Mouse (Mus musculus) heart, embryonic 14.5 days (tissue): ENCODE data around the gene Cdkn2d. TPM values are rescaled to one million over a fixed set of nuclear protein-coding genes. Genes with fewer than 3 reads are reported as not detected.
"Not testable (repeated sequence)": the region's sequence is repeated elsewhere in the genome, so short reads cannot be mapped to it uniquely, and the experiment has no call there.

Source experiments
- ATAC-seq: fragments of 200-750 bp; cut with Nextera tagmentation; 2 replicates; pipeline ENCODE4 v1.8.0; 2017; ENCODE audit warnings: low read depth, moderate TSS enrichment; ENCODE audit not compliant: insufficient number of reproducible peaks, insufficient read depth, low FRiP score
- H3K27ac ChIP-seq, 2 experiments: fragments of 200-500 bp in 1 of 2; fragments of 300-500 bp in 1 of 2; sonication (generic) in 1 of 2; replicated peaks in 1 of 2; 2 replicates each; pipeline ENCODE4 v1.5.1; 2012 to 2014; ENCODE audit warnings: low read depth in 2 of 2, low read length in 2 of 2, control low read depth in 1 of 2, mild to moderate bottlenecking in 1 of 2, mixed read lengths in 1 of 2; ENCODE audit not compliant: control insufficient read depth in 1 of 2, insufficient read depth in 1 of 2
- H3K27me3 ChIP-seq: fragments of 300-500 bp; sonication (generic); 2 replicates; pipeline ENCODE4 v1.6.1; 2014; ENCODE audit warnings: mild to moderate bottlenecking, low read length, control low read depth; ENCODE audit not compliant: control insufficient read depth, insufficient read depth
- H3K36me3 ChIP-seq: fragments of 300-500 bp; sonication (generic); 2 replicates; pipeline ENCODE4 v1.6.1; 2014; ENCODE audit warnings: mild to moderate bottlenecking, control low read depth, low read length, mixed read lengths; ENCODE audit not compliant: control insufficient read depth, insufficient read depth
- H3K4me1 ChIP-seq, 2 experiments: fragments of 200-500 bp in 1 of 2; fragments of 300-500 bp in 1 of 2; sonication (generic) in 1 of 2; 2 replicates each; pipeline ENCODE4 v1.6.1; 2012 to 2014; ENCODE audit warnings: low read length in 2 of 2, control low read depth in 1 of 2, mixed read lengths in 1 of 2; ENCODE audit not compliant: control insufficient read depth in 2 of 2, insufficient read depth in 2 of 2
- H3K4me2 ChIP-seq: fragments of 300-500 bp; sonication (generic); 2 replicates; pipeline ENCODE4 v1.6.1; 2014; ENCODE audit warnings: mild to moderate bottlenecking, low read length
- H3K4me3 ChIP-seq, 2 experiments: fragments of 200-500 bp in 1 of 2; fragments of 300-500 bp in 1 of 2; sonication (generic) in 1 of 2; 2 replicates each; pipeline ENCODE4 v1.5.1; 2012 to 2014; ENCODE audit warnings: low read length in 2 of 2, mild to moderate bottlenecking in 2 of 2, control low read depth in 1 of 2, low read depth in 1 of 2, moderate library complexity in 1 of 2; ENCODE audit not compliant: control insufficient read depth in 1 of 2, insufficient read depth in 1 of 2
- H3K9ac ChIP-seq: fragments of 300-500 bp; sonication (generic); 2 replicates; pipeline ENCODE4 v1.6.1; 2014; ENCODE audit warnings: mild to moderate bottlenecking, low read length
- H3K9me3 ChIP-seq: fragments of 300-500 bp; sonication (generic); 2 replicates; pipeline ENCODE4 v1.6.1; 2016; ENCODE audit warnings: low read length, control low read depth; ENCODE audit not compliant: control insufficient read depth
- WGBS: fragments of 180-500 bp; shearing (Covaris S2); extraction: QIAGEN DNeasy Blood & Tissue Kit; methylation state at CpG from one replicate; pipeline ENCODE4 v1.1.7; 2014; 5-methylcytosine and 5-hydroxymethylcytosine counted together
- polyA plus RNA-seq: library from polyadenylated mRNA; unstranded; fragments of >200 nt; fragmentation: Nextera tagmentation; extraction: Ambion mirVana; gene quantifications from 2 replicates; pipeline ENCODE4 v1.2.1, GENCODE M21; 2014

The Cdkn2d gene
- polyA plus RNA-seq, 1 experiment from 2014 or later: 96.9 TPM

GRCm38 (mm10) chr9:21322917-21323297 is 31.7 kb upstream of the Cdkn2d start:
- not testable (repeated sequence) for H3K9ac ChIP-seq, H3K27me3 ChIP-seq, H3K9me3 ChIP-seq, H3K36me3 ChIP-seq, H3K27ac ChIP-seq, ATAC-seq, H3K4me3 ChIP-seq
- WGBS: 84% methylated on average over 7 of the region's 8 CpGs
- peak overlapping the region; percentile 95; the same call in 1 of the 2 replicates for H3K4me2 ChIP-seq
- H3K4me1 ChIP-seq: peaks cover 9 to 21% of the 10 kb centered on the region in 2 experiments; a peak in 3 of 4 replicates

- H3K27ac ChIP-seq: peak overlapping the region in 1 of 2 experiments; percentile 72; a peak in 2 of 4 replicates
- H3K27me3 ChIP-seq: no peaks in the 10 kb centered on the region
- H3K9me3 ChIP-seq: no peaks in the 10 kb centered on the region
- 72% methylated on average over 19 of the region's 19 CpGs for WGBS
- peak overlapping the region; percentile 81 for H3K9ac ChIP-seq
- H3K4me3 ChIP-seq: peak overlapping the region; percentile 63 to 79; a peak in 3 of 4 replicates
- peaks cover 9 to 19% of the 10 kb centered on the region in 2 experiments; a peak in 3 of 4 replicates for H3K4me1 ChIP-seq
- ATAC-seq: no peak
- H3K36me3 ChIP-seq: peaks cover 7% of the 10 kb centered on the region; the same call in 1 of the 2 replicates
- H3K4me2 ChIP-seq: peak overlapping the region; percentile 95
Observed at GRCm38 (mm10) chr9:21322211-21322916, 31.2 kb upstream of the Cdkn2d start.

DNA sequence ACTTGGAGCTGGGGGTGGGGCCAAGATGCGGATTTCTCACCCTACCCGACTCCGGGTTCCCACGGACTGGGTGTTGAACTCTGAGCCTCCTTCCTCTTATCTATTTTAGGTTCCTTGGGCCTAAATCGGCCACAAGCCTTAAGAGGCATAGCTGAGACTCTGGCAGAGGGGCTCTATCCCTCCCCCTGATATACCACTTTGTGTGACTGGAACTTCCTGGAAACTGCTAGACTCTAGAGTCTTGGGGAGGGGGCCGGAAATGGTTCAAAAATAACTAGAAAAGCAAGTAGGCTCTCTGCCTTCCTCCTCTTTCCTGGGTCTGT is 30.3 kb upstream of the Cdkn2d start:
- Histone ChIP-seq H3K9ac (peak overlapping the region; percentile 81), H3K4me3 (peak overlapping the region; percentile 63 to 79), H3K4me2 (peak overlapping the region; percentile 95), H3K27ac (peak overlapping the region; percentile 35 to 72), H3K27me3 (no peaks in the 10 kb centered on the region), H3K9me3 (no peaks in the 10 kb centered on the region), H3K4me1 (peaks cover 9 to 18% of the 10 kb centered on the region in 2 experiments; a peak in 3 of 4 replicates), H3K36me3 (peaks cover 6% of the 10 kb centered on the region; the same call in 1 of the 2 replicates)
- 3% methylated on average over 6 of the region's 6 CpGs for WGBS
- no peak for ATAC-seq

GRCm38 (mm10) chr9:21320619-21321512 is 29.7 kb upstream of the Cdkn2d start, which contains the start of gene Slc44a2:
TSS of gene Slc44a2 (plus strand) at chr9:21320698.
- Histone ChIP-seq H3K4me1 (peaks cover 9 to 18% of the 10 kb centered on the region in 2 experiments; a peak in 3 of 4 replicates), H3K4me3 (peak within 1 kb of the TSS; percentile 63 to 79), H3K9me3 (no peaks in the 10 kb centered on the region), H3K4me2 (peak within 1 kb of the TSS; percentile 95), H3K27me3 (no peaks in the 10 kb centered on the region), H3K9ac (peak within 1 kb of the TSS; percentile 81), H3K36me3 (peaks cover 4% of the 10 kb centered on the region; the same call in 1 of the 2 replicates), H3K27ac (peak within 1 kb of the TSS; percentile 35 to 72)
- under 1% methylated on average over 52 of the region's 52 CpGs for WGBS
- peak; percentile 93 for ATAC-seq

- Histone ChIP-seq H3K4me3 (peak overlapping the region; percentile 63 to 79), H3K36me3 (peaks cover 4% of the 10 kb centered on the region; the same call in 1 of the 2 replicates), H3K9me3 (no peaks in the 10 kb centered on the region), H3K9ac (peak overlapping the region; percentile 81), H3K27ac (0 out of 4 replicates have a peak overlapping the region, but pooled peaks of 1 of the 2 experiments have one; percentile 72), H3K4me1 (peaks cover 9 to 18% of the 10 kb centered on the region in 2 experiments; a peak in 3 of 4 replicates), H3K27me3 (no peaks in the 10 kb centered on the region), H3K4me2 (peak overlapping the region; percentile 95)
- ATAC-seq: no peak
- WGBS: 23% methylated on average over 4 of the region's 4 CpGs
Observed at GRCm38 (mm10) chr9:21320280-21320618, 29.0 kb upstream of the Cdkn2d start.

DNA sequence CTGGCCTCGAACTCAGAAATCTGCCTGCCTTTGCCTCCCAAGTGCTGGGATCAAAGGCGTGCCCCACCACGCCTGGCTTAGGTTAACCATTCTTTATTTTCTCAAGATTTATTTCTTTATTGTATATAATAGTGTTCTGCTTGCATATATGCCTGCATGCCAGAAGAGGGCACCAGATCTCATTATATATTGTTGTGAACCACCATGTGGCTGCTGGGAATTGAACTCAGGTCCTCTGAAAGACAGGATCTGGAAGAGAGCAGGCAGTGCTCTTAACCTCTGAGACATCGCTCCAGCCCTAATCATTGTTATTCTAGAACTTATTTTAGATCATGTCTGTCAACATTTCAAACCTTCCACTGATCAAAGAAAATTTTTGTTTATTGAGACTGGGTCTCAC is 28.3 kb upstream of the Cdkn2d start:
- ATAC-seq: no peak
- H3K4me1 ChIP-seq: peaks cover 9 to 18% of the 10 kb centered on the region in 2 experiments; a peak in 3 of 4 replicates
- H3K27me3 ChIP-seq: no peaks in the 10 kb centered on the region
- H3K4me3 ChIP-seq: no peak overlapping the region
- WGBS: 91% methylated on average over 4 of the region's 4 CpGs
- H3K36me3 ChIP-seq: no peaks in the 10 kb centered on the region
- H3K4me2 ChIP-seq: no peak overlapping the region
- H3K9me3 ChIP-seq: no peaks in the 10 kb centered on the region
- no peak overlapping the region for H3K9ac ChIP-seq
- H3K27ac ChIP-seq: no peak overlapping the region

DNA sequence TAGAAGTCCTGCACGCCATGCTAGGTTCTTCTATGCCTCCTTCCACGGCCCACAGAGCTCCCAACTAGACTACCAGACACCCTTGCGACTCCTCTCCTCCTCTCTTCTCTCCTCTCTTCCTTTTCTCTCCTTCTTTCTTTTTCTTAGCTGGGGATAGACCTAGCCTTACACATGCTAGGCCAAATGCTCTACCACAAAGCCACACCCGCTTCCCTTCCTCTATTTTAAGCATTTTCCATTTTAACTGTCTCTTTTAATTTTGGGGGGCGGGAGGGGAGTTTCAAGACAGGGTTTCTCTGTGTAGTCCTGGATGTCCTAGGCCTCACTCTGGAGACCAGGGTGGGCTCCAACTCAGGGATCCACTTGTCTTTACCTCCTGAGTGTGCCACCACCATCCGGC is 27.6 kb upstream of the Cdkn2d start:
- WGBS: 86% methylated on average over 6 of the region's 6 CpGs
- Histone ChIP-seq H3K27me3 (no peaks in the 10 kb centered on the region), H3K4me2 (no peak overlapping the region), H3K36me3 (no peaks in the 10 kb centered on the region), H3K4me3 (no peak overlapping the region), H3K4me1 (peaks cover 6 to 18% of the 10 kb centered on the region in 2 experiments; a peak in 3 of 4 replicates), H3K9me3 (no peaks in the 10 kb centered on the region), H3K9ac (no peak overlapping the region), H3K27ac (no peak overlapping the region)
- ATAC-seq: no peak
